Mouse (Mus musculus) left cerebral cortex, postnatal 4 days (tissue): ENCODE results near the gene Saa2. TPM values are rescaled to one million over a fixed set of nuclear protein-coding genes. Genes with fewer than 3 reads are reported as not detected.
"Not testable (repeated sequence)": the region's sequence is repeated elsewhere in the genome, so short reads cannot be mapped to it uniquely, and the experiment has no call there.

Experiments
- DNase-seq: peaks from one replicate; pipeline ENCODE4 v3.0.0-alpha.2; 2022
- intact Hi-C: fragments of 180-260 bp; cut with DNase I; formaldehyde crosslinking; loops from one replicate; pipeline ENCODE4 v1.15.1; 2025
- total RNA-seq, 2 experiments: library from RNA; stranded (reverse); gene quantifications; 2 replicates each; pipeline ENCODE4 v1.2.3; 2021

The Saa2 gene
- not detected for total RNA-seq

- no peak for DNase-seq
- intact Hi-C loops = no loop called here
These were observed at the start of gene Saa2 for GRCm38 (mm10) chr7:46751490-46751889. TSS of gene Saa2 (plus strand) at chr7:46751790.

GRCm38 (mm10) chr7:46710390-46710844 is 41.2 kb upstream of the Saa2 start, which contains the start of gene Saal1:
TSS of gene Saal1 (minus strand) at chr7:46710680.
- DNase-seq = peak; percentile 92

GRCm38 (mm10) chr7:46712250-46712649 is 39.3 kb upstream of the Saa2 start:
- no peak for DNase-seq
- intact Hi-C loops = no loop called here

More at GRCm38 (mm10) chr7:46710390-46710844, 41.2 kb upstream of the Saa2 start, which contains the start of gene Saal1:
- intact Hi-C loops = no loop called here

- peak; percentile 73 for DNase-seq
- intact Hi-C loops = no loop called here
These were observed 37.1 kb upstream of the Saa2 start for GRCm38 (mm10) chr7:46714518-46714917.

GRCm38 (mm10) chr7:46715600-46715999 is 36.0 kb upstream of the Saa2 start, which contains the start of gene Saa3:
TSS of gene Saa3 (minus strand) at chr7:46715700.
- no peak for DNase-seq
- intact Hi-C loops = loop anchor here (5.0 kb wide), 1 partner anchor 57 kb away; no protein-coding TSS in a partner anchor

GRCm38 (mm10) chr7:46716897-46717296 is 34.7 kb upstream of the Saa2 start:
- no peak for DNase-seq
- intact Hi-C loops = loop anchor here (5.0 kb wide), 1 partner anchor 55 kb away; no protein-coding TSS in a partner anchor

GRCm38 (mm10) chr7:46718591-46719270 is 32.9 kb upstream of the Saa2 start:
- DNase-seq = peak; percentile 76

GRCm38 (mm10) chr7:46719526-46719925 is 32.1 kb upstream of the Saa2 start:
- no peak for DNase-seq
- intact Hi-C loops = loop anchor here (5.0 kb wide), 1 partner anchor 53 kb away; no protein-coding TSS in a partner anchor

More at GRCm38 (mm10) chr7:46718591-46719270, 32.9 kb upstream of the Saa2 start:
- intact Hi-C loops = loop anchor here (5.0 kb wide), 1 partner anchor 54 kb away; no protein-coding TSS in a partner anchor

- intact Hi-C loops = no loop called here
- DNase-seq = peak; percentile 51
These were observed 31.1 kb upstream of the Saa2 start for GRCm38 (mm10) chr7:46720460-46720859.

GRCm38 (mm10) chr7:46723354-46723753 is 28.2 kb upstream of the Saa2 start:
- no peak for DNase-seq
- intact Hi-C loops = no loop called here

- intact Hi-C loops = no loop called here
These were observed 27.7 kb upstream of the Saa2 start for GRCm38 (mm10) chr7:46723849-46724248.

GRCm38 (mm10) chr7:46724396-46724795 is 27.2 kb upstream of the Saa2 start:
- DNase-seq = no peak
- intact Hi-C loops = no loop called here

More at GRCm38 (mm10) chr7:46723849-46724248, 27.7 kb upstream of the Saa2 start:
- no peak for DNase-seq

GRCm38 (mm10) chr7:46727584-46727983 is 24.0 kb upstream of the Saa2 start:
- no peak for DNase-seq
- intact Hi-C loops = no loop called here

GRCm38 (mm10) chr7:46732458-46732857 is 19.1 kb upstream of the Saa2 start, which contains the start of gene Saa4:
TSS of gene Saa4 (minus strand) at chr7:46732603.
- intact Hi-C loops = no loop called here
- DNase-seq = no peak

- DNase-seq = no peak
- intact Hi-C loops = no loop called here
These were observed 16.6 kb upstream of the Saa2 start for GRCm38 (mm10) chr7:46734983-46735382.

- no peak for DNase-seq
- intact Hi-C loops = no loop called here
These were observed 12.8 kb upstream of the Saa2 start for GRCm38 (mm10) chr7:46738561-46739460.

- DNase-seq, intact Hi-C loops: not testable (repeated sequence)
These were observed 11.5 kb upstream of the Saa2 start for GRCm38 (mm10) chr7:46740041-46740440.

- DNase-seq, intact Hi-C loops: not testable (repeated sequence)
These were observed 8.7 kb upstream of the Saa2 start, which contains the start of gene Saa1 for GRCm38 (mm10) chr7:46742880-46743279. TSS of gene Saa1 (minus strand) at chr7:46742980.

GRCm38 (mm10) chr7:46745816-46746215 is 5.8 kb upstream of the Saa2 start:
- intact Hi-C loops = no loop called here

GRCm38 (mm10) chr7:46746381-46746780 is 5.2 kb upstream of the Saa2 start:
- no peak for DNase-seq
- intact Hi-C loops = no loop called here

More at GRCm38 (mm10) chr7:46745816-46746215, 5.8 kb upstream of the Saa2 start:
- no peak for DNase-seq

GRCm38 (mm10) chr7:46748459-46748858 is 3.1 kb upstream of the Saa2 start:
- intact Hi-C loops = no loop called here
- no peak for DNase-seq
